In genomic region chr13:74030691-74031090, GRCm38 (mm10) we compare ENCODE assay signal across 21 mouse cellular contexts. TPM values are rescaled to one million over a fixed set of nuclear protein-coding genes. Genes with fewer than 3 reads are reported as not detected.
DNase-seq lines count a peak whose midpoint lies in the region; ATAC-seq and TF ChIP-seq lines count a peak whose summit lies in the region.
"Had no signal": no experiment of that assay in that cellular context is flagged by ENCODE, and none has a peak within 500 bp of the region (broad histone marks: within the 10 kb centered on the region; RNA-seq: fewer than 3 reads in every experiment).

No protein-coding gene starts in this region.

- peak; percentile 85 to 86 for DNase-seq in adrenal gland, adult (ENCODE audit: inconsistent age in 2 of 2, low spot score in 1 of 2)
- no peak for DNase-seq in adrenal gland, postnatal 4 days (ENCODE audit: low spot score in 2 of 2)
- DNase-seq in adrenal gland, postnatal 10 days, result peak; percentile 45
- no peak for DNase-seq in hindbrain, postnatal 0 days (ENCODE audit: low spot score)
- DNase-seq: B cell, adult 2 months; cerebellum, adult 9-10 months; cerebellum, postnatal 25 days; forebrain, postnatal 0 days; gastrocnemius, adult 2 months; gastrocnemius, postnatal 25 days had no signal

- H3K4me2 ChIP-seq in hindbrain, postnatal 0 days (ENCODE audit: low read depth, low read length), result no peak overlapping the region
- H3K4me2 ChIP-seq: embryonic facial prominence, embryonic 13.5 days; forebrain, embryonic 12.5 days; heart, embryonic 12.5 days; hindbrain, embryonic 14.5 days had no signal

- H3K9me3 ChIP-seq in megakaryocyte, embryonic 14.5 days, result no peaks in the 10 kb centered on the region
- no peaks in the 10 kb centered on the region for H3K9me3 ChIP-seq in hindbrain, postnatal 0 days (ENCODE audit: low read length)
- H3K9me3 ChIP-seq: embryonic facial prominence, embryonic 13.5 days; forebrain, embryonic 12.5 days; G1E; heart, embryonic 12.5 days; hindbrain, embryonic 10.5 days had no signal

- H3K4me3 ChIP-seq in megakaryocyte, embryonic 14.5 days (replicated peaks), result peak overlapping the region; percentile 21
- H3K4me3 ChIP-seq in cortical plate, adult 2 months (ENCODE audit: insufficient read depth, low read length), result no peak overlapping the region
- no peak overlapping the region for H3K4me3 ChIP-seq in hindbrain, postnatal 0 days (ENCODE audit: low read length)
- H3K4me3 ChIP-seq: embryonic facial prominence, embryonic 13.5 days; forebrain, embryonic 12.5 days; gastrocnemius, adult 2 months; heart, embryonic 12.5 days; hindbrain, embryonic 10.5 days had no signal

- no peaks in the 10 kb centered on the region for H3K27me3 ChIP-seq in megakaryocyte, embryonic 14.5 days (replicated peaks)
- no peaks in the 10 kb centered on the region for H3K27me3 ChIP-seq in hindbrain, postnatal 0 days (ENCODE audit: insufficient read depth, low read length)
- H3K27me3 ChIP-seq: embryonic facial prominence, embryonic 13.5 days; forebrain, embryonic 12.5 days; heart, embryonic 12.5 days had no signal

- TF ChIP-seq POLR2A in cortical plate, adult 2 months (IDR thresholded peaks at IDR 0.05; ENCODE audit: extremely low read depth, insufficient read depth, low read length), result no peak

- TF ChIP-seq CTCF in cortical plate, adult 2 months (IDR thresholded peaks at IDR 0.05; ENCODE audit: extremely low read depth, insufficient read depth, low read length), result no peak
- TF ChIP-seq CTCF in hindbrain, postnatal 0 days (IDR thresholded peaks at IDR 0.05; ENCODE audit: low read depth), result no peak

- H3K27ac ChIP-seq in cortical plate, adult 2 months (ENCODE audit: insufficient read depth, low read length), result peak overlapping the region; percentile 61
- no peak overlapping the region for H3K27ac ChIP-seq in hindbrain, postnatal 0 days
- H3K27ac ChIP-seq: embryonic facial prominence, embryonic 13.5 days; forebrain, embryonic 12.5 days; gastrocnemius, adult 2 months; hindbrain, embryonic 10.5 days; hindbrain, embryonic 14.5 days had no signal

- H3K36me3 ChIP-seq in megakaryocyte, embryonic 14.5 days (replicated peaks; ENCODE audit: low read length), result peaks cover under 1% of the 10 kb centered on the region
- peaks cover 10% of the 10 kb centered on the region; the same call in 1 of the 2 replicates for H3K36me3 ChIP-seq in hindbrain, postnatal 0 days (ENCODE audit: insufficient read depth, low read length)

- H3K4me1 ChIP-seq in megakaryocyte, embryonic 14.5 days, result peaks cover 73% of the 10 kb centered on the region
- H3K4me1 ChIP-seq in cortical plate, adult 2 months (ENCODE audit: control insufficient read depth, insufficient read depth, low read length), result no peaks in the 10 kb centered on the region
- no peaks in the 10 kb centered on the region for H3K4me1 ChIP-seq in hindbrain, postnatal 0 days (ENCODE audit: insufficient read depth, low read length)
- H3K4me1 ChIP-seq: embryonic facial prominence, embryonic 13.5 days; forebrain, embryonic 12.5 days had no signal

- no peak for ATAC-seq in megakaryocyte, adult 5-6 weeks (ENCODE audit: poor library complexity, severe bottlenecking)
- ATAC-seq in hindbrain, postnatal 0 days, result no peak
- ATAC-seq: CD4-positive, CD25-positive, alpha-beta regulatory T cell, adult 4 months; forebrain, postnatal 0 days had no signal

- WGBS in hindbrain, postnatal 0 days, result 84% methylated on average over 7 of the region's 7 CpGs

- no peak overlapping the region for H3K9ac ChIP-seq in hindbrain, postnatal 0 days (replicated peaks; ENCODE audit: low read length)
- H3K9ac ChIP-seq: embryonic facial prominence, embryonic 13.5 days; forebrain, embryonic 12.5 days; forebrain, postnatal 0 days; heart, embryonic 12.5 days; hindbrain, embryonic 14.5 days had no signal

RNA-seq across cellular contexts. Expression of gene Tppp, which starts 21.5 kb away (rescaled TPM):
- total RNA-seq in adrenal gland, postnatal 4 days (2021), result 1 to 10 TPM; 3.1 to 4.3 TPM
- 0.17 TPM in 1 of 2 replicates, not detected in the other for polyA plus RNA-seq in megakaryocyte, embryonic 14.5 days (2012; ENCODE audit: insufficient read depth, low replicate concordance)
- 0.05 and 0.16 TPM in 2 replicates for total RNA-seq in megakaryocyte, adult 5-6 weeks (2015)
- total RNA-seq in megakaryocyte, adult 5-6 weeks (2017), result 0.08 and 0.51 TPM in 2 replicates
- total RNA-seq in adrenal gland, postnatal 10 days (2021), result 10 to 100 TPM in 1 of 2 experiments, 1 to 10 TPM in 1; 8.3 to 13.4 TPM
- 366 and 382 TPM in 2 replicates for polyA plus RNA-seq in cortical plate, adult 2 months (2012; rRNA removed)
- total RNA-seq in hindbrain, postnatal 0 days (2014; rRNA removed), result 30.9 and 36.6 TPM in 2 replicates
- polyA plus RNA-seq in hindbrain, postnatal 0 days (2015; fragmentation: Nextera tagmentation; extraction: Ambion mirVana), result 8.7 and 8.9 TPM in 2 replicates
- total RNA-seq: granulocyte monocyte progenitor cell, adult 5-6 weeks had no signal
- polyA plus RNA-seq: G1E had no signal

RNA-seq across cellular contexts. Expression of gene Cep72, which starts 31.4 kb away (rescaled TPM):
- total RNA-seq in adrenal gland, postnatal 4 days (2021), result 10 to 100 TPM in 1 of 2 experiments, 1 to 10 TPM in 1; 8.9 to 10.7 TPM
- polyA plus RNA-seq in megakaryocyte, embryonic 14.5 days (2012; ENCODE audit: insufficient read depth, low replicate concordance), result 1.7 TPM in 1 of 2 replicates, not detected in the other
- total RNA-seq in megakaryocyte, adult 5-6 weeks (2015), result 7.6 and 8.2 TPM in 2 replicates
- 8.9 and 15.7 TPM in 2 replicates for total RNA-seq in megakaryocyte, adult 5-6 weeks (2017)
- 1 to 10 TPM; 3.7 to 5.1 TPM for total RNA-seq in adrenal gland, postnatal 10 days (2021)
- polyA plus RNA-seq in cortical plate, adult 2 months (2012; rRNA removed), result 1.7 and 1.9 TPM in 2 replicates
- total RNA-seq in hindbrain, postnatal 0 days (2014; rRNA removed), result 5.3 and 7.0 TPM in 2 replicates
- polyA plus RNA-seq in hindbrain, postnatal 0 days (2015; fragmentation: Nextera tagmentation; extraction: Ambion mirVana), result 5.7 and 7.8 TPM in 2 replicates

Comparison
In these comparisons a context has a peak if more than half of its experiments do, and no peak if none do; other contexts are left out.
1. DNase-seq: peak in adrenal gland, adult (2 of 2) and adrenal gland, postnatal 10 days (single experiment); none in adrenal gland, postnatal 4 days (0 of 2) and hindbrain, postnatal 0 days (single experiment).